Mouse (Mus musculus): ENCODE measurements around the gene N4bp3.

GRCm38 (mm10) chr11:51627425-51627824 is 23.2 kb downstream of the N4bp3 start:
- TF ChIP-seq MAFK (IDR thresholded peaks at IDR 0.05; ENCODE audit: insufficient read depth, low read depth, low read length) (no peak), ZC3H11A (IDR thresholded peaks at IDR 0.05; ENCODE audit: borderline replicate concordance, low read depth, low read length) (no peak), HCFC1 (IDR thresholded peaks at IDR 0.05; ENCODE audit: borderline replicate concordance, insufficient read depth, low read length) (no peak), CHD2 (IDR thresholded peaks at IDR 0.05; ENCODE audit: low read depth, low read length) (no peak)

Measured in ES-E14 (cell line).